Comparison of ENCODE assay signal across 12 mouse cellular contexts in genomic region chrX:104033843-104034242, GRCm38 (mm10).
"Had no signal": no experiment of that assay in that cellular context is flagged by ENCODE, and none has a peak within 500 bp of the region (broad histone marks: within the 10 kb centered on the region; RNA-seq: fewer than 3 reads in every experiment).

No protein-coding gene starts in this region.

- H3K4me1 ChIP-seq: limb, embryonic 13.5 days; midbrain, embryonic 12.5 days; neural tube, embryonic 13.5 days had no signal

- H3K4me3 ChIP-seq: limb, embryonic 13.5 days; midbrain, embryonic 12.5 days; neural tube, embryonic 13.5 days had no signal

- H3K36me3 ChIP-seq: limb, embryonic 13.5 days; midbrain, embryonic 12.5 days; neural tube, embryonic 13.5 days had no signal

- H3K9me3 ChIP-seq: limb, embryonic 13.5 days; midbrain, embryonic 12.5 days; neural tube, embryonic 13.5 days had no signal

- H3K27ac ChIP-seq: limb, embryonic 13.5 days; liver, embryonic 14.5 days; midbrain, embryonic 12.5 days; neural tube, embryonic 13.5 days; stomach, postnatal 0 days had no signal

- DNase-seq: kidney, postnatal 10 days; left cerebral cortex, postnatal 4 days; lung, adult 18-20 months; right cerebral cortex, adult 18-20 months; right cerebral cortex, postnatal 25 days; thymus, postnatal 4 days had no signal

- H3K4me2 ChIP-seq: limb, embryonic 13.5 days; midbrain, embryonic 12.5 days; neural tube, embryonic 13.5 days had no signal

- H3K9ac ChIP-seq: limb, embryonic 13.5 days; liver, embryonic 14.5 days; midbrain, embryonic 12.5 days; neural tube, embryonic 13.5 days had no signal

- ATAC-seq: midbrain, embryonic 16.5 days had no signal
